Mouse (Mus musculus) forebrain, postnatal 0 days (tissue): ENCODE results near the gene Colgalt1. TPM values are rescaled to one million over a fixed set of nuclear protein-coding genes. Genes with fewer than 3 reads are reported as not detected.

Source experiments
- ATAC-seq: fragments of 200-750 bp; cut with Nextera tagmentation; 2 replicates; pipeline ENCODE4 v1.8.0; 2017; ENCODE audit warnings: mild to moderate bottlenecking, moderate library complexity
- DNase-seq: peaks from one replicate; pipeline ENCODE4 v3.0.0-alpha.2; 2015
- H3K27ac ChIP-seq: fragments of 300-500 bp; sonication (generic); 2 replicates; pipeline ENCODE4 v1.5.1; 2014; ENCODE audit warnings: low read depth, mild to moderate bottlenecking, antibody characterized with exemption, low read length, moderate library complexity, mixed read lengths
- H3K27me3 ChIP-seq: fragments of 300-500 bp; sonication (generic); 2 replicates; pipeline ENCODE4 v1.6.1; 2014; ENCODE audit warnings: mild to moderate bottlenecking, low read length, mixed read lengths; ENCODE audit not compliant: insufficient read depth
- H3K36me3 ChIP-seq: fragments of 300-500 bp; sonication (generic); 2 replicates; pipeline ENCODE4 v1.6.1; 2014; ENCODE audit warnings: mild to moderate bottlenecking, moderate library complexity; ENCODE audit not compliant: insufficient read depth
- H3K4me1 ChIP-seq: fragments of 300-500 bp; sonication (generic); 2 replicates; pipeline ENCODE4 v1.6.1; 2014; ENCODE audit warnings: antibody characterized with exemption; ENCODE audit not compliant: insufficient read depth
- H3K4me2 ChIP-seq: fragments of 300-500 bp; sonication (generic); 2 replicates; pipeline ENCODE4 v1.6.1; 2014; ENCODE audit warnings: low read depth, mild to moderate bottlenecking, moderate library complexity
- H3K4me3 ChIP-seq: fragments of 300-500 bp; sonication (generic); 2 replicates; pipeline ENCODE4 v1.5.1; 2014; ENCODE audit warnings: low read depth, low read length, mixed read lengths
- H3K9ac ChIP-seq: fragments of 300-500 bp; sonication (generic); 2 replicates; pipeline ENCODE4 v1.6.1; 2014; ENCODE audit warnings: mild to moderate bottlenecking
- H3K9me3 ChIP-seq: fragments of 300-500 bp; sonication (generic); 2 replicates; pipeline ENCODE4 v1.6.1; 2016; ENCODE audit warnings: low read length
- CTCF ChIP-seq: sonication (generic); IDR thresholded peaks from 2 replicates; pipeline ENCODE4 v1.5.1; 2016; ENCODE audit warnings: antibody characterized with exemption, control low read depth, low read depth
- WGBS: fragments of 180-500 bp; shearing (Covaris S2); extraction: QIAGEN DNeasy Blood & Tissue Kit; methylation state at CpG from one replicate; pipeline ENCODE4 v1.1.7; 2014; 5-methylcytosine and 5-hydroxymethylcytosine counted together
- polyA plus RNA-seq: library from polyadenylated mRNA; unstranded; fragments of >200 nt; fragmentation: Nextera tagmentation; extraction: Ambion mirVana; gene quantifications from 2 replicates; pipeline ENCODE4 v1.2.1, GENCODE M21; 2015
- total RNA-seq: library from RNA; depleted of rRNA; stranded (reverse); fragments of >200 nt; gene quantifications from 2 replicates; pipeline ENCODE4 v1.2.3, GENCODE M21; 2014

Colgalt1 gene
- total and polyA plus RNA-seq, 2 experiments from 2014 or later, result 58.4 to 84.3 TPM

DNA sequence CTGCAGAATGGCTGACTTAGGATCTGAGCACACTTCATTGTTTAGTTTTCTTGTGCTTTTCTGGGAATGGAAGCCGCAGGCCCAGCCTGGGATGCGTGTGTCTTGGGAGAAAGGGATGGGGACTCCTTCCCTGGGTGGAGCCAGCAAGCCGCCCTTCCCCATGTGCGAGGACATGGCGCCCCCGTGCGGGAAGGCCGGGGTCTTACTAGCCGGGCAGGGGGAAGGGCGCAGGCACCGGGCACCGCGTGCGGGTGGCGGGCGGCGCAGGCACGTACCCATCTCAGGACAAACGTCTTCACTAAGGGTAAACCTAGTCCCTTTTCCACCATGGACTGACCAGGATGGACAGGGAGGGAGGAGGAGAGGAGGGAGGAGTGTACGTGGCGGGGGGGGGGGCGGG, 22.4 kb downstream of the Colgalt1 start:
- TF ChIP-seq CTCF, result peak; percentile 46
- Histone ChIP-seq H3K27me3 (no peaks in the 10 kb centered on the region), H3K36me3 (peaks cover 40% of the 10 kb centered on the region), H3K9me3 (no peaks in the 10 kb centered on the region), H3K27ac (no peak overlapping the region), H3K4me2 (no peak overlapping the region), H3K9ac (no peak overlapping the region), H3K4me3 (no peak overlapping the region), H3K4me1 (peaks cover 9% of the 10 kb centered on the region)
- 16% methylated on average over 18 of the region's 22 CpGs for WGBS
- no peak for DNase-seq
- ATAC-seq, result no peak

DNA sequence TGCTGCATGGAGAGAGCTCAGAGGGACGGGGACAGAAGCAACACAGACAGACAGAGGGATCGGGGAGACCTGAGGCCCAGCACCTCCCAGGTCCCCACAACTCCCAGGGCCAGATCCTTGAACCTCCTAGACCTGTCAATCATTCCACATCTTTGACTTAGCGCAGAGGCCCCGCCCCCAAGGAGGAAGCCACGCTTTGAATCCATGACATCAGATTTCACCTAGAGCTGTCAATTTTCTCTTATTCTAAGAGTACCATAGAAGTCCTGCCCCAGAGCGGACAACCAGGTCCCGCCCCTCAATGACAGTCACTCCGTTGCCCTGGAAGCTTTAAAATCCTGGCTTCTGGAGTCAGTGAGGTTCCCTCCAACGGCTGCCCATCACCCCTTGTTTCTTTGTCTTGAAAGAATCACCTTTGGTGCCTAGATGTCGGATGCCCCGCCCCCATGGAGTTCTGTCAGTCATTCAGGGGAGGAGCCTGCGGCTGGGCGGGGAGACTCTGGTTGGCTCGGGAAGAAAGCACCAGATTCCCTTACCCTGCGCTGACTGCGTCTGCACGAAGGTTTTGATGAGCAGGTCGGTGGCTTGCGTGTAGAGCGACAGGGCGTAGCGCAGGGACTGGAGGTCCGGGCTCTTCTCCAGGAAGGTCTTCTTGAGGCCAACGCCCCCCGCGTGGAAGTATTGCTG, 23.3 kb downstream of the Colgalt1 start:
- no peak overlapping the region for H3K4me3 ChIP-seq
- no peak overlapping the region for H3K9ac ChIP-seq
- DNase-seq (peak; percentile 76), ATAC-seq (peak; percentile 68)
- TF ChIP-seq CTCF, result no peak
- no peak overlapping the region for H3K27ac ChIP-seq
- no peak overlapping the region for H3K4me2 ChIP-seq
- 5% methylated on average over 26 of the region's 26 CpGs for whole genome bisulfite sequencing
- H3K36me3 ChIP-seq, result peaks cover 45% of the 10 kb centered on the region
- peaks cover under 1% of the 10 kb centered on the region; the same call in 1 of the 2 replicates for H3K4me1 ChIP-seq
- no peaks in the 10 kb centered on the region for H3K27me3 ChIP-seq
- no peaks in the 10 kb centered on the region for H3K9me3 ChIP-seq

DNA sequence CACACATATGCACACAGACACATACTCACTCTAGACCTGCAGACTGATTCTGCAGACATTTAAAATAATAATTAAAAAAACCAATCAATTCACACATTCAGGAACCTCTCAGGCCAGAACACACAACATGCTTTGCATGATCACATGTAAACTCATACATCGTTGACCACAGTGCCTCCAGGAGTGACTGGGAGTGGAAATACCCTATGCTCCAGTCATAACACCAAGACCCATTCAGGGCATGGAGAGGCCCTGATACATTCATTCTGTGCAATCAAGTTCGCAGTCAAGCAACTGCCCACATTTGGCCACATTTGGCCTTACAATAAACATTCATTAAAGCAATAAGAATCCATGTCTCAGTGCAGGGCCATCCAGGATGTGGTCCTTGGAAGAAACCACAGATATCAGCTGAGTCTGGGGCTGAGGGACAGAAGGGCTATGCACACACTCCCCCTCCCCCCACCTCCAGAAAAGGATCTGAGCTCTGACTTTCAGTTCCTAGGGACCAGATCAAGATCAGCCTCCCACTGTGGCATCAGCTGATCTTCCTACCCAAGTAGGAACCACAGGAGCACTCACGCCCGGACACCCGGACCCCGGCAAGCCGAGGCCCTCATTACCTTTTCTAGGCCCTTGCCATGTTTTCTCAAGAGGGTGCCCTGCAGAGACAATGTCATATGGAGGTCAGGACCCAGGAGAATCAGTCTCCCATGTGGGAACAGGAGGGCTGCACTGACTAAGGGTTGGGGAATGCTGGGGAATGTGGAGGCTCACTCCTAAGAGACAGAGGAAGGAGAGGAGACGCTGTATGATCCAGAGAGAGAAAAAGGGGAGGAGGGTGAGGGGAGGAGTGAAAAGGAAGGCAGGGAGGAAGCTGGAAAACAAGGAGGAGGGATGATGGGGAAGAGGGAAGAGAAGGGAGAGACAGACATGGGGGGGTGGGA, 26.6 kb downstream of the Colgalt1 start:
- 67% methylated on average over 8 of the region's 8 CpGs for WGBS
- Histone ChIP-seq H3K36me3 (peaks cover 51% of the 10 kb centered on the region), H3K4me1 (no peaks in the 10 kb centered on the region), H3K9me3 (no peaks in the 10 kb centered on the region), H3K27me3 (no peaks in the 10 kb centered on the region), H3K4me2 (no peak overlapping the region), H3K4me3 (no peak overlapping the region), H3K27ac (no peak overlapping the region), H3K9ac (no peak overlapping the region)
- no peak for TF ChIP-seq CTCF
- DNase-seq (no peak), ATAC-seq (no peak)

DNA sequence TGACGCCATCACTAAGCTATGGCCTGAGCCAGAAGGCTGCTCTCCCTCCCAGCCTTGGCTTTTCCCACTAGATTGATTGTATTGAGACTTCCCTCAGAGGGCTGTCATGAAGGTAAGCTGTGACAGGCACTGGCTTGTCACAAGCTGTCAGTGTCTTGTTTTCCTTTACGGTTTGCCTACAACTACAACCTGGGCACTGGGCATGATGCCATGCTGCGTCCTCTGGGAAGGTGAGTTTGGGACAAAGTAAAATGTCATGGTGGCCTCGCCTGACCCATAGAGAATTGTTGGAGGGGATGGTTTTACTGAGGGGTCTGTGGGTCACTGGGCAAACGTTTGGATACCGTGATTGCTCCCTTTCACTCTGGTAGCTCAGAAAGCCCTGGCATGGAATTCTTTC, 27.5 kb downstream of the Colgalt1 start:
- no peaks in the 10 kb centered on the region for H3K9me3 ChIP-seq
- H3K36me3 ChIP-seq, result peaks cover 56% of the 10 kb centered on the region
- no peaks in the 10 kb centered on the region for H3K27me3 ChIP-seq
- WGBS, result 65% methylated on average over 6 of the region's 6 CpGs
- no peak overlapping the region for H3K9ac ChIP-seq
- no peak for TF ChIP-seq CTCF
- H3K4me2 ChIP-seq, result no peak overlapping the region
- H3K27ac ChIP-seq, result no peak overlapping the region
- no peaks in the 10 kb centered on the region for H3K4me1 ChIP-seq
- DNase-seq, result no peak
- no peak overlapping the region for H3K4me3 ChIP-seq
- no peak for ATAC-seq

DNA sequence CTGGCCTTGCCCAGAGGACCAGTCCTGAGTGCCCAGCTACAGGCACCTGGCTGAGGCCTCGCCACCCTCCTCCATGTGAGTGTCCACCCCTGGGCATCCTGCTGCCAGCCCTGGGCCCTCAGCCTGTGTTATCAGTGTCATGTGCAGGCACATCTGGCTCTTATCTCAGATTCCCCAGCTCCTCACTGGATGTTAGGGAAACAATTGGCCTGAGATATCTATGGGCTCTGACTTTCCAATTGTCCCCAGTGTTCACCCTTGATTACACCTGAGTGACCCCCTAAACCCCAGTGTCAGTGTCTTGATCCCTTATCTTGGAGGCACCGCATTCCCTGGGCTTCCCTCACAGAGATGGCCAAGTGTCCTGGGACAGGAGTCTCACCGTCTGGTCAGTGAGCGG, 28.5 kb downstream of the Colgalt1 start:
- Histone ChIP-seq H3K4me3 (no peak overlapping the region), H3K4me2 (no peak overlapping the region), H3K36me3 (peaks cover 58% of the 10 kb centered on the region), H3K27ac (no peak overlapping the region), H3K4me1 (no peaks in the 10 kb centered on the region), H3K27me3 (no peaks in the 10 kb centered on the region), H3K9me3 (no peaks in the 10 kb centered on the region), H3K9ac (no peak overlapping the region)
- 90% methylated on average over 4 of the region's 4 CpGs for WGBS
- TF ChIP-seq CTCF, result no peak
- no peak for ATAC-seq
- DNase-seq, result no peak

DNA sequence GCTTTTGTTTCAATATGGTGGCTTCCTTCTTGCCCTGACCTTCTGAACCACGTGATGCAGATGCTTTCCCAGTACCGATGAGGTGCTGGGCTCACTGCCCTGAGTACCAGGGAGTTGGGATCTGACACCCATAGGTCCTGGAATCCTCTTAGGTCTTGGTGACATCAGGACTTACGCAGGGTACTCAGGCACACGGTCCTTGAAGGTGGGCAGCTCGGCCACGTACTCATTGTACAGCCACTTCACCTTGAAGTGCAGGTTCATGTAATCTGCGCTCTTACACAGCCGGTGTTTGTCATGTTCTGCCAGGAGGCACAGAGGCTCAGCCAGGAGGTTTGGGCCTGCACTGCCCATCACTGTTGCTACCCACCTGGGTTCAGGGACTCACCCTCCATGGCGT, 34.7 kb downstream of the Colgalt1 start:
- H3K9me3 ChIP-seq, result no peaks in the 10 kb centered on the region
- no peak overlapping the region for H3K4me2 ChIP-seq
- WGBS, result 81% methylated on average over 9 of the region's 9 CpGs
- peaks cover 75% of the 10 kb centered on the region for H3K36me3 ChIP-seq
- no peak for TF ChIP-seq CTCF
- no peak overlapping the region for H3K4me3 ChIP-seq
- DNase-seq, result no peak
- H3K9ac ChIP-seq, result no peak overlapping the region
- H3K4me1 ChIP-seq, result no peaks in the 10 kb centered on the region
- no peaks in the 10 kb centered on the region for H3K27me3 ChIP-seq
- H3K27ac ChIP-seq, result no peak overlapping the region
- ATAC-seq, result no peak

DNA sequence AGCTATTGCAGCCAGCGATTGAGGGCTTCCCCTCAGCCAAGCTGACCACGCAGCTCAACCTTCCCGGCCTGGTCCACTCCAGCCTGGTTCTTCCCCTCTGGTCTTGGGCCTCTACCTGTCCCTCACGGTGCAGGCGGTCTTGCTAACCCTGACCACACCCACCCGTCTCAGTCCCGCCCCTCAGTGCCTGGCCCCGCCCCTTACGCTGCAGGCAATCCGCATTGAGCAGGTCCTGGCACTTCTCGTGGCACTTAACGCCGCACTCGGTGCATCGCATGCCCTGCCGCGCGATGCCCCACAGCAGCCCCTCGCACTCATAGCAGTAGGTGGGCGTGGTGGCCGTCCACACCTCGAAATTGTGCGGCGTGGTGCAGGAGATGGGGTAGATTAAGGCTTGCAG, 43.8 kb downstream of the Colgalt1 start:
- DNase-seq (no peak), ATAC-seq (0 out of 2 replicates have a peak, but pooled peaks have one; percentile 10)
- peak overlapping the region; percentile 10; the same call in 1 of the 2 replicates for H3K4me2 ChIP-seq
- WGBS, result 6% methylated on average over 24 of the region's 24 CpGs
- H3K4me1 ChIP-seq, result no peaks in the 10 kb centered on the region
- TF ChIP-seq CTCF, result no peak
- no peak overlapping the region for H3K4me3 ChIP-seq
- 0 out of 2 replicates have a peak, but pooled peaks cover 4% of the 10 kb centered on the region for H3K27me3 ChIP-seq
- no peak overlapping the region for H3K9ac ChIP-seq
- peaks cover 66% of the 10 kb centered on the region for H3K36me3 ChIP-seq
- H3K9me3 ChIP-seq, result no peaks in the 10 kb centered on the region
- no peak overlapping the region for H3K27ac ChIP-seq
